Mouse (Mus musculus) cerebellum, adult 2 months (tissue): Measurements from ENCODE around the gene Tbccd1.

Experiments used
- CTCF ChIP-seq: fragments of 200-500 bp; IDR thresholded peaks from 2 replicates; pipeline ENCODE4 v1.5.1; 2011; ENCODE audit warnings: low read depth, mild to moderate bottlenecking, control low read depth, low read length, moderate library complexity, borderline replicate concordance; ENCODE audit not compliant: insufficient read depth
- POLR2A ChIP-seq: fragments of 200-500 bp; IDR thresholded peaks from 2 replicates; pipeline ENCODE4 v1.6.1; 2011; ENCODE audit warnings: low read length, control low read depth, borderline replicate concordance; ENCODE audit not compliant: insufficient read depth

GRCm38 (mm10) chr16:22811477-22811876, 46.0 kb downstream of the Tbccd1 start, which contains the start of gene Crygs:
- TF ChIP-seq POLR2A (no peak), CTCF (no peak)
